ENCODE assay signal across 19 mouse cellular contexts in the genomic region with DNA sequence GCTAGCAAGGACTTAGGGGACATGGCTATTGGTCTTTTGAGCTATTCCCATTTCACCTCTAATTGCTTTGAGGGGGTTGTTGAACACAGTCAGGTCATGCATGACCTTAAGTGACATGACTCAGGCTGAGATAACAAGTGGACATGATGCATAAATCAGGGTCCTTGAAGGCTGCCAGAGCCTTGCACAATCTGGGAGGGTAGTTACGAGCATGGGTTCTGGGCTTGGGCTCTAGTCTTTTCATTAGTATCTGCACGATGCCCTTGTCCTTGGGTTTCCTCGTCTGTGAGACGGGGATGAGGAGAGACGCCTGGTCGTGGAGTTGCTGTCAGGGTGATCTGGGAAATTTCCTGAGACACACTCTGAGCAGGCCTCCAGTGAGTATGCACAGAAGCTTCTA. TPM values are rescaled to one million over a fixed set of nuclear protein-coding genes. Genes with fewer than 3 reads are reported as not detected.
DNase-seq lines count a peak whose midpoint lies in the region; ATAC-seq and TF ChIP-seq lines count a peak whose summit lies in the region.
"Had no signal": no experiment of that assay in that cellular context is flagged by ENCODE, and none has a peak within 500 bp of the region (broad histone marks: within the 10 kb centered on the region; RNA-seq: fewer than 3 reads in every experiment).

No protein-coding gene starts in this region.

- H3K79me3 ChIP-seq in C2C12 (ENCODE audit: low read depth), result peaks cover 49% of the 10 kb centered on the region

- H3K27ac ChIP-seq in heart, embryonic 14.5 days (replicated peaks in 1 of 2; ENCODE audit: control insufficient read depth in 1 of 2, insufficient read depth in 1 of 2, low read depth in 2 of 2, low read length in 2 of 2), result peak overlapping the region; percentile 79 to 89
- no peak overlapping the region for H3K27ac ChIP-seq in neural tube, embryonic 15.5 days (replicated peaks)
- H3K27ac ChIP-seq in hindbrain, embryonic 10.5 days, result no peak overlapping the region
- H3K27ac ChIP-seq: forebrain, embryonic 13.5 days; kidney, embryonic 15.5 days; liver, embryonic 15.5 days; midbrain, embryonic 13.5 days had no signal

- no peaks in the 10 kb centered on the region for H3K27me3 ChIP-seq in heart, embryonic 14.5 days (ENCODE audit: control insufficient read depth, insufficient read depth, low read length)
- no peaks in the 10 kb centered on the region for H3K27me3 ChIP-seq in C2C12 (ENCODE audit: control insufficient read depth, insufficient read depth, insufficient read length)
- no peaks in the 10 kb centered on the region for H3K27me3 ChIP-seq in neural tube, embryonic 15.5 days (replicated peaks)
- peaks cover 1% of the 10 kb centered on the region for H3K27me3 ChIP-seq in hindbrain, embryonic 10.5 days (ENCODE audit: insufficient read depth, poor library complexity, severe bottlenecking)
- H3K27me3 ChIP-seq: liver, embryonic 15.5 days had no signal

- H3K79me2 ChIP-seq in C2C12 (ENCODE audit: control insufficient read depth, insufficient read depth), result peaks cover 96% of the 10 kb centered on the region

- no peak overlapping the region for H3ac ChIP-seq in C2C12 (ENCODE audit: control insufficient read depth, insufficient read length, low read depth)

- 18% methylated on average over 6 of the region's 6 CpGs for WGBS in heart, embryonic 14.5 days
- WGBS in neural tube, embryonic 15.5 days, result 86% methylated on average over 6 of the region's 6 CpGs
- WGBS in hindbrain, embryonic 10.5 days, result 89% methylated on average over 6 of the region's 6 CpGs

- H3K4me2 ChIP-seq in heart, embryonic 14.5 days (ENCODE audit: low read length), result peak overlapping the region; percentile 35
- no peak overlapping the region for H3K4me2 ChIP-seq in neural tube, embryonic 15.5 days
- H3K4me2 ChIP-seq: forebrain, embryonic 13.5 days; kidney, embryonic 15.5 days; liver, embryonic 15.5 days; midbrain, embryonic 13.5 days had no signal

- H3K4me1 ChIP-seq in heart, embryonic 14.5 days (ENCODE audit: control insufficient read depth in 2 of 2, insufficient read depth in 2 of 2, low read length in 2 of 2), result peaks cover 38 to 78% of the 10 kb centered on the region in 2 experiments
- peaks cover 3% of the 10 kb centered on the region; the same call in 1 of the 2 replicates for H3K4me1 ChIP-seq in neural tube, embryonic 15.5 days
- peaks cover 3% of the 10 kb centered on the region; the same call in 1 of the 2 replicates for H3K4me1 ChIP-seq in hindbrain, embryonic 10.5 days (replicated peaks)
- H3K4me1 ChIP-seq: forebrain, embryonic 13.5 days; kidney, embryonic 15.5 days; liver, embryonic 15.5 days; midbrain, embryonic 13.5 days had no signal

- ATAC-seq in heart, embryonic 14.5 days (ENCODE audit: insufficient number of reproducible peaks, insufficient read depth, low FRiP score, low read depth), result no peak
- ATAC-seq in neural tube, embryonic 15.5 days (ENCODE audit: low FRiP score), result no peak
- ATAC-seq: CD4-positive, CD25-positive, alpha-beta regulatory T cell, adult 4 months; forebrain, embryonic 13.5 days; midbrain, embryonic 13.5 days had no signal

- no peak for TF ChIP-seq CTCF in C2C12 (IDR thresholded peaks at IDR 0.05; ENCODE audit: control insufficient read depth, insufficient read depth, insufficient read length)

- no peaks in the 10 kb centered on the region for H3K9me3 ChIP-seq in heart, embryonic 14.5 days (ENCODE audit: control insufficient read depth, low read length)
- no peaks in the 10 kb centered on the region for H3K9me3 ChIP-seq in neural tube, embryonic 15.5 days (replicated peaks)
- H3K9me3 ChIP-seq in hindbrain, embryonic 10.5 days, result no peaks in the 10 kb centered on the region
- H3K9me3 ChIP-seq: forebrain, embryonic 13.5 days; kidney, embryonic 15.5 days; liver, embryonic 15.5 days; midbrain, embryonic 13.5 days had no signal

- peak overlapping the region; percentile 32; the same call in 1 of the 2 replicates for H3K9ac ChIP-seq in heart, embryonic 14.5 days (ENCODE audit: low read length)
- no peak overlapping the region for H3K9ac ChIP-seq in neural tube, embryonic 15.5 days (replicated peaks)
- H3K9ac ChIP-seq: forebrain, embryonic 13.5 days; kidney, embryonic 15.5 days; liver, embryonic 15.5 days; midbrain, embryonic 13.5 days had no signal

- DNase-seq in heart, postnatal 10 days, result no peak
- peak; percentile 60 for DNase-seq in NIH3T3 (ENCODE audit: low read depth)
- DNase-seq in adrenal gland, postnatal 36 days, result peak; percentile 76 to 83
- DNase-seq in hindbrain, embryonic 10.5 days (ENCODE audit: low spot score), result no peak
- DNase-seq in cerebellum, postnatal 4 days (ENCODE audit: low spot score in 2 of 2), result no peak
- DNase-seq: cerebellum, postnatal 14 days; thymus, adult 18-20 months had no signal

- no peak overlapping the region for H3K4me3 ChIP-seq in heart, embryonic 14.5 days (ENCODE audit: control insufficient read depth in 1 of 2, insufficient read depth in 1 of 2, low read depth in 1 of 2, low read length in 2 of 2)
- H3K4me3 ChIP-seq in C2C12 (ENCODE audit: insufficient read depth, poor library complexity, severe bottlenecking), result no peak overlapping the region
- no peak overlapping the region for H3K4me3 ChIP-seq in neural tube, embryonic 15.5 days (replicated peaks)
- no peak overlapping the region for H3K4me3 ChIP-seq in hindbrain, embryonic 10.5 days
- H3K4me3 ChIP-seq: forebrain, embryonic 13.5 days; kidney, embryonic 15.5 days; liver, embryonic 15.5 days; midbrain, embryonic 13.5 days; myocyte had no signal

- intact Hi-C loops in heart, postnatal 10 days (cut with DNase I), result no loop called here

- peaks cover 8% of the 10 kb centered on the region; the same call in 1 of the 2 replicates for H3K36me3 ChIP-seq in heart, embryonic 14.5 days (ENCODE audit: control insufficient read depth, insufficient read depth, low read length)
- no peaks in the 10 kb centered on the region for H3K36me3 ChIP-seq in C2C12 (ENCODE audit: control insufficient read depth, insufficient read depth)
- no peaks in the 10 kb centered on the region for H3K36me3 ChIP-seq in neural tube, embryonic 15.5 days
- H3K36me3 ChIP-seq in hindbrain, embryonic 10.5 days, result no peaks in the 10 kb centered on the region
- H3K36me3 ChIP-seq: G1E; kidney, embryonic 15.5 days; liver, embryonic 15.5 days; midbrain, embryonic 13.5 days had no signal

TF ChIP-seq in C2C12, 6 proteins besides CTCF, POLR2A, EP300 and RAD21:
- TF ChIP-seq CEBPB (IDR thresholded peaks at IDR 0.05; ENCODE audit: low read depth) (peak; percentile 7), MAX (IDR thresholded peaks at IDR 0.05) (no peak)
TF ChIP-seq in C2C12: peak in this region for 1.

RNA-seq across cellular contexts. Expression of a gene that starts 6.7 kb away (rescaled TPM):
- 59.6 and 66.0 TPM in 2 replicates for polyA plus RNA-seq in heart, embryonic 14.5 days (2014; fragmentation: Nextera tagmentation; extraction: Ambion mirVana)
- 10 to 100 TPM; 60.6 to 62.1 TPM for total RNA-seq in heart, postnatal 10 days (2021)
- polyA plus RNA-seq in C2C12 (2012; fragmentation: generic; extraction: Trizol), result 7.1 TPM
- 100 to 1,000 TPM in 1 of 2 experiments, 10 to 100 TPM in 1; 40.6 to 108 TPM for total RNA-seq in adrenal gland, postnatal 36 days (2021)
- polyA plus RNA-seq in neural tube, embryonic 15.5 days (2015; fragmentation: Nextera tagmentation; extraction: Ambion mirVana), result 10.4 and 15.8 TPM in 2 replicates
- polyA plus RNA-seq in hindbrain, embryonic 10.5 days (2016; fragmentation: Nextera tagmentation; extraction: Ambion mirVana), result 25.3 and 32.6 TPM in 2 replicates
- total RNA-seq: G1E; megakaryocyte progenitor cell, adult 5-6 weeks; neutrophil, adult 5-6 weeks had no signal
- polyA plus RNA-seq: G1E had no signal

Comparison
In these comparisons a context has a peak if more than half of its experiments do, and no peak if none do; other contexts are left out.
1. H3K27ac ChIP-seq: peak in heart, embryonic 14.5 days (2 of 2); none in neural tube, embryonic 15.5 days (single experiment) and hindbrain, embryonic 10.5 days (single experiment).
2. DNase-seq: peak in NIH3T3 (single experiment) and adrenal gland, postnatal 36 days (2 of 2); none in heart, postnatal 10 days (0 of 2), hindbrain, embryonic 10.5 days (single experiment) and cerebellum, postnatal 4 days (0 of 2).